Mouse (Mus musculus) limb, embryonic 12.5 days (tissue): Measurements from ENCODE around the gene Glud1. TPM values are rescaled to one million over a fixed set of nuclear protein-coding genes. Genes with fewer than 3 reads are reported as not detected.

ENCODE experiments used
- ATAC-seq: fragments of 200-750 bp; cut with Nextera tagmentation; 2 replicates; pipeline ENCODE4 v1.8.0; 2017; ENCODE audit warnings: low read depth, moderate TSS enrichment; ENCODE audit not compliant: insufficient number of reproducible peaks, insufficient read depth, low FRiP score, low TSS enrichment
- H3K27ac ChIP-seq: fragments of 300-500 bp; sonication (generic); 2 replicates; pipeline ENCODE4 v1.5.1; 2016; ENCODE audit warnings: mild to moderate bottlenecking, moderate library complexity
- H3K27me3 ChIP-seq: fragments of 300-500 bp; sonication (generic); 2 replicates; pipeline ENCODE4 v1.6.1; 2016; ENCODE audit warnings: mild to moderate bottlenecking, moderate library complexity
- H3K36me3 ChIP-seq: fragments of 300-500 bp; sonication (generic); 2 replicates; pipeline ENCODE4 v1.6.1; 2016; ENCODE audit warnings: mild to moderate bottlenecking, moderate library complexity
- H3K4me1 ChIP-seq: fragments of 300-500 bp; sonication (generic); replicated peaks from 2 replicates; pipeline ENCODE4 v1.6.1; 2016
- H3K4me2 ChIP-seq: fragments of 300-500 bp; sonication (generic); 2 replicates; pipeline ENCODE4 v1.6.1; 2016; ENCODE audit warnings: mild to moderate bottlenecking, moderate library complexity
- H3K4me3 ChIP-seq: fragments of 300-500 bp; sonication (generic); replicated peaks from 2 replicates; pipeline ENCODE4 v1.5.1; 2016; ENCODE audit warnings: mild to moderate bottlenecking
- H3K9ac ChIP-seq: fragments of 300-500 bp; sonication (generic); replicated peaks from 2 replicates; pipeline ENCODE4 v1.6.1; 2016; ENCODE audit warnings: mild to moderate bottlenecking, moderate library complexity
- H3K9me3 ChIP-seq: fragments of 300-500 bp; sonication (generic); 2 replicates; pipeline ENCODE4 v1.6.1; 2016; ENCODE audit warnings: mild to moderate bottlenecking, moderate library complexity
- WGBS: fragments of 180-500 bp; shearing (Covaris S2); methylation state at CpG from one replicate; pipeline ENCODE4 v1.1.7; 2016; 5-methylcytosine and 5-hydroxymethylcytosine counted together
- polyA plus RNA-seq: library from polyadenylated mRNA; unstranded; fragments of >200 nt; fragmentation: Nextera tagmentation; extraction: Ambion mirVana; gene quantifications from 2 replicates; pipeline ENCODE4 v1.2.1, GENCODE M21; 2016

The Glud1 gene
- polyA plus RNA-seq, 1 experiment from 2014 or later = 93.6 TPM

GRCm38 (mm10) chr14:34370203-34370602, 59.7 kb downstream of the Glud1 start:
- Histone ChIP-seq H3K27me3 (no peaks in the 10 kb centered on the region), H3K36me3 (no peaks in the 10 kb centered on the region), H3K9me3 (no peaks in the 10 kb centered on the region), H3K4me1 (peaks cover 8% of the 10 kb centered on the region; the same call in 1 of the 2 replicates), H3K4me3 (no peak overlapping the region), H3K9ac (no peak overlapping the region), H3K27ac (no peak overlapping the region), H3K4me2 (no peak overlapping the region)
- ATAC-seq = no peak
- WGBS = 46% methylated on average over 3 of the region's 3 CpGs

- no peaks in the 10 kb centered on the region for H3K9me3 ChIP-seq
- WGBS = 87% methylated on average over 3 of the region's 3 CpGs
- no peak overlapping the region for H3K4me2 ChIP-seq
- H3K4me3 ChIP-seq = no peak overlapping the region
- no peak for ATAC-seq
- H3K4me1 ChIP-seq = peaks cover 9% of the 10 kb centered on the region; the same call in 1 of the 2 replicates
- H3K27me3 ChIP-seq = no peaks in the 10 kb centered on the region
- no peak overlapping the region for H3K27ac ChIP-seq
- H3K36me3 ChIP-seq = no peaks in the 10 kb centered on the region
- no peak overlapping the region for H3K9ac ChIP-seq
Observed at GRCm38 (mm10) chr14:34370921-34371320, 60.4 kb downstream of the Glud1 start.

DNA sequence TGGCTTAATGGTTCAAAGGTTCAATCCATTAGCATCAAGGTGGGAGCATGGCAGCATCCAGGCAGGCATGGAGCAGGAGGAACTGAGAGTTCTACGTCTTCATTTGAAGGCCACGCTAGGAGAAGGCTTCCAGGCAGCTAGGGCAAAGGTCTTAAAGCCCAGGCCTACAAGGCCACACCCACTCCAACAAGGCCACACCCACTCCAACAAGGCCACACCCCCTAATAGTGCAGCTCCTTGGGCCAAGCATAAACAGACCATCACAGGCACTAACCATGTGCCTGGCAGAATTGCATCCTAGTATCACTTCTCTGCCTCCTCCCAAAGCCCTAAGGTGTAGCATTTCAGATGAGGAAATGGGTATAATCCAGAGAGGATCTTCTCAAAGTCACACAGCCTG, 61.2 kb downstream of the Glud1 start:
- H3K4me2 ChIP-seq = no peak overlapping the region
- no peaks in the 10 kb centered on the region for H3K36me3 ChIP-seq
- H3K9me3 ChIP-seq = no peaks in the 10 kb centered on the region
- H3K9ac ChIP-seq = no peak overlapping the region
- ATAC-seq = no peak
- H3K4me1 ChIP-seq = peaks cover 15% of the 10 kb centered on the region; the same call in 1 of the 2 replicates
- no peak overlapping the region for H3K27ac ChIP-seq
- H3K27me3 ChIP-seq = no peaks in the 10 kb centered on the region
- H3K4me3 ChIP-seq = no peak overlapping the region
- WGBS = 62% methylated on average over 2 of the region's 2 CpGs

DNA sequence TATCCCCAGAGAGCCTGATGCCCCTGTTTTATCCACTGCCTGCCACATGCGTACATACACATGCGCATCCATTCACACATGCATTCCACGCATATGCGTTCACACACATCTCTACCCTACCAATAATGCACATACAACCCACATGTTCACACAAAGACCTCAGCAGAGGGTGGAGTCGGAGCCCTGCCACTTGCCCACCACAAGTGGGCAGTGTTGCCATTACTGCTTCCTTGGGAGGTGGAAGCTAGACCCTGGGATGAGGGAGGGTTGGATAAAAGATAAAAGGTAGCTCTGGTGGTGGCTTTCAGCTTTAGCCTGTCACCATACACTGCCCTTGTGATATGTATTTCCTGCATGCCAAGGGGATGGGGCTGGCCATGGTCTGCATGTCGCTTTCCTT, 62.1 kb downstream of the Glud1 start:
- Histone ChIP-seq H3K4me2 (no peak overlapping the region), H3K9ac (no peak overlapping the region), H3K9me3 (no peaks in the 10 kb centered on the region), H3K4me1 (peaks cover 23% of the 10 kb centered on the region; the same call in 1 of the 2 replicates), H3K27me3 (no peaks in the 10 kb centered on the region), H3K27ac (no peak overlapping the region), H3K4me3 (no peak overlapping the region), H3K36me3 (no peaks in the 10 kb centered on the region)
- ATAC-seq = no peak
- WGBS = 79% methylated on average over 6 of the region's 6 CpGs

DNA sequence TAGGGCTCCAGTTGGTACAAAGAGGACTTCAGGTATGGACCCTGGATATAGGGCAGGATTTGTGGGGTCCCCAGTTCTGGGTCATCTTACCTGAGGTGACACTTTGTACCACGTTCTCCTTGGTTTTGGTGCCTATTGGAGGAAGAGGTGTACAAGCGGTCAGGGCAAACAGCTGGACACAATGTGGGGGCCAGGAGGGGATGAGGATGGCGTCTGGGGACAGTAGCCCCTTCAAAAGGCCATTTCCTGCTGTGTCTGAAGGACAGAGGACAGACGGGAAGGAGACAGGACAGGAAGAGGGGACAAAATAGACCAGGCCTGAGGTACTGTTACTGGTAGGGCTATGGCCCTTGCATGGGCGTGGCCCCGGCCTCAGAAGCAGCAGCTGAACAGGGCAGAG, 63.1 kb downstream of the Glud1 start:
- WGBS = 76% methylated on average over 6 of the region's 6 CpGs
- no peaks in the 10 kb centered on the region for H3K27me3 ChIP-seq
- H3K9ac ChIP-seq = no peak overlapping the region
- no peaks in the 10 kb centered on the region for H3K36me3 ChIP-seq
- no peak overlapping the region for H3K4me2 ChIP-seq
- ATAC-seq = no peak
- peaks cover 32% of the 10 kb centered on the region for H3K4me1 ChIP-seq
- H3K9me3 ChIP-seq = no peaks in the 10 kb centered on the region
- no peak overlapping the region for H3K27ac ChIP-seq
- H3K4me3 ChIP-seq = no peak overlapping the region

DNA sequence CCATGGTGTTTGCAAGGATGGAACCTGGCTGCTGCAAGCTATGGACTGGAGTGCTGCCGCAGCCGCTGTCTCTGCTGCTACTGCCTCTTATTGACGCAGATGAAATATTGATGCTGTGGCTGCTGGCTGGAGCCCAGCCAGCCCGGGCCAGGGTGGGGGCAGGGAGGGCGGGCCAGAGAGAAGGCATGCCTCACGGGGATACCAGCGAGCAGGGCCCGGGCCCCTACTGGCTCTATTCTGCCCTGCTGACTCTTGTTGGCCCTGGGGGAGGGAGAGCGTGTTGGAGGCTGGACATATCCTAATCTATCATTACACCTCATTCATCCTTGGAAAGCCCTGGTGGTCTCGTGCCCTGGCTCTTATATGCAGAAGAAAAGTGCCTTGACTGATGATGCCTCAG, 64.0 kb downstream of the Glud1 start, which contains the start of gene Sncg:
TSS of gene Sncg (minus strand) at position 213 of the 400 bp plus-strand sequence.
- Histone ChIP-seq H3K27me3 (no peaks in the 10 kb centered on the region), H3K9me3 (no peaks in the 10 kb centered on the region), H3K9ac (no peak within 1 kb of the TSS), H3K4me3 (0 out of 2 replicates have a peak within 1 kb of the TSS, but pooled peaks have one; percentile 7), H3K36me3 (no peaks in the 10 kb centered on the region), H3K27ac (no peak within 1 kb of the TSS), H3K4me1 (peaks cover 38% of the 10 kb centered on the region), H3K4me2 (no peak within 1 kb of the TSS)
- no peak for ATAC-seq
- WGBS = 55% methylated on average over 9 of the region's 10 CpGs

DNA sequence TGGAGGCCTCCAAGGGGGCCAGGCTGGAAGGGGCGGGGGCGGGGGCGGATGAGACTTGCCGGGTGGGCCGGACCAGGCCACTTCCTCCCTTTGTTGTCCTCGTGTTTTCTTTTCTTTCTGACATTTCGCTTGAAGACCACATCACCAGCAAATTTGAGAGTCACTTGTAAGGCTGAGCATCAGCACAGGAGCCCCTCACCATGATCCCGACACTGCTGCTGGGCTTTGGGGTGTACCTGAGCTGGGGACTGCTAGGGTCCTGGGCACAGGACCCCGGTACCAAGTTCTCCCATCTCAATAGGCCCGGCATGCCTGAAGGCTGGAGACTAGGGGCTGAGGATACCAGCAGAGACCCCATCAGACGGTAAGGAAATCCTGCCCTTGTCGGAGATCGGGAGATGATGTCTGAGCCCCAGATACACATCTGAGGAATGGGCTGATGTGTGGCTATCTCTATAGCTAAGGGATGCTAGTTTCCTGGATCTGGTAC, 64.9 kb downstream of the Glud1 start, which contains the start of gene Mmrn2:
TSS of gene Mmrn2 (plus strand) at position 51 of the 490 bp plus-strand sequence.
- no peak for ATAC-seq
- H3K36me3 ChIP-seq = no peaks in the 10 kb centered on the region
- no peaks in the 10 kb centered on the region for H3K27me3 ChIP-seq
- 83% methylated on average over 13 of the region's 13 CpGs for WGBS
- H3K9me3 ChIP-seq = no peaks in the 10 kb centered on the region
- H3K4me3 ChIP-seq = 0 out of 2 replicates have a peak within 1 kb of the TSS, but pooled peaks have one; percentile 7
- no peak within 1 kb of the TSS for H3K9ac ChIP-seq
- H3K4me2 ChIP-seq = 0 out of 2 replicates have a peak within 1 kb of the TSS, but pooled peaks have one; percentile 15
- H3K27ac ChIP-seq = no peak within 1 kb of the TSS
- peaks cover 38% of the 10 kb centered on the region for H3K4me1 ChIP-seq

GRCm38 (mm10) chr14:34375941-34376340, 65.4 kb downstream of the Glud1 start:
- 76% methylated on average over 5 of the region's 5 CpGs for WGBS
- no peak overlapping the region for H3K27ac ChIP-seq
- H3K9ac ChIP-seq = no peak overlapping the region
- no peak for ATAC-seq
- peaks cover 38% of the 10 kb centered on the region for H3K4me1 ChIP-seq
- H3K9me3 ChIP-seq = no peaks in the 10 kb centered on the region
- no peaks in the 10 kb centered on the region for H3K36me3 ChIP-seq
- 0 out of 2 replicates have a peak overlapping the region, but pooled peaks have one; percentile 15 for H3K4me2 ChIP-seq
- H3K27me3 ChIP-seq = no peaks in the 10 kb centered on the region
- H3K4me3 ChIP-seq = 0 out of 2 replicates have a peak overlapping the region, but pooled peaks have one; percentile 7

- ATAC-seq = no peak
- Histone ChIP-seq H3K4me2 (no peak overlapping the region), H3K27ac (no peak overlapping the region), H3K27me3 (no peaks in the 10 kb centered on the region), H3K9me3 (no peaks in the 10 kb centered on the region), H3K36me3 (no peaks in the 10 kb centered on the region), H3K9ac (no peak overlapping the region), H3K4me3 (no peak overlapping the region), H3K4me1 (peaks cover 38% of the 10 kb centered on the region)
- 78% methylated on average over 4 of the region's 4 CpGs for WGBS
Observed at GRCm38 (mm10) chr14:34377121-34377520, 66.6 kb downstream of the Glud1 start.

GRCm38 (mm10) chr14:34378560-34379331, 68.2 kb downstream of the Glud1 start:
- peak overlapping the region; percentile 4; the same call in 1 of the 2 replicates for H3K4me2 ChIP-seq
- WGBS = 42% methylated on average over 11 of the region's 11 CpGs
- peak overlapping the region; percentile 92 for H3K27ac ChIP-seq
- no peaks in the 10 kb centered on the region for H3K9me3 ChIP-seq
- peaks cover 38% of the 10 kb centered on the region for H3K4me1 ChIP-seq
- H3K4me3 ChIP-seq = no peak overlapping the region
- ATAC-seq = peak; percentile 54; the same call in 1 of the 2 replicates
- no peak overlapping the region; the same call in 1 of the 2 replicates for H3K9ac ChIP-seq
- no peaks in the 10 kb centered on the region for H3K36me3 ChIP-seq
- no peaks in the 10 kb centered on the region for H3K27me3 ChIP-seq

DNA sequence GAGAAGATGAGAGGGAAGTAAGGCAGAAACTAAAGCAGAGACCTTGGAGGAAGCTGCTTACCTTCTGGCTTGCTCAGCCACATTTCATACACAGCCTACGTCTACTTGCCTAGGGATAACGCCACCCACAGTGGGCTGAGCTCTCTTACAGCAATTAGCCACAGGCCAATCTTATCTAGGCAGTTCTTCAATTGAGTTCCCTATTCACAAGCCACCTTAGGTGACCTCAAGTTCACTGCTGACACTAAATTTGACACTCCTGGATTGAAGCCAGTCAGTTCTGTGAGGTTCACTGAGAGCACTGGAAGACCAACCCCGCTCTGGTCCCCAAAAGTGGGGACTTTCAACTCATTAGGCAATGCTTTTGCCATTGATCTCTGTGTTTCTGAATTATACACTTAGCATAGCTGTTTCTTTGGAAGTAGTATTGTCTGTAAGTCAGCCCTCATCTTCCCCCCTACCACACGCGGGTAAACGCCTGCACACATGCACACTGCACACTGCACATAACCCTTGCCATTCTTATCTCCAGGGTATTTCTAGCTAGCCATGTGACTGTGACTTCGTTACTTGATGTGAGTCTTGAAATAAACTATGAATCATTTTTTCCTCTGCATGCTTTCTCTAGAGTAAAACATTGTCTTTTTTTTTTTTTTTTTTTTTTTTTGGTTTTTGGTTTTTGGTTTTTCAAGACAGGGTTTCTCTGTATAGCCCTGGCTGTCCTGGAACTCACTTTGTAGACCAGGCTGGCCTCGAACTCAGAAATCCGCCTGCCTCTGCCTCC, 72.6 kb downstream of the Glud1 start:
- ATAC-seq = no peak
- 94% methylated on average over 9 of the region's 9 CpGs for WGBS
- Histone ChIP-seq H3K9ac (no peak overlapping the region), H3K4me1 (peaks cover 11% of the 10 kb centered on the region), H3K36me3 (no peaks in the 10 kb centered on the region), H3K4me2 (no peak overlapping the region), H3K9me3 (no peaks in the 10 kb centered on the region), H3K4me3 (no peak overlapping the region), H3K27me3 (no peaks in the 10 kb centered on the region), H3K27ac (no peak overlapping the region)
